Mouse (Mus musculus) limb, embryonic 11.5 days (tissue): ENCODE results near the gene Senp1. TPM values are rescaled to one million over a fixed set of nuclear protein-coding genes. Genes with fewer than 3 reads are reported as not detected.
A peak's percentile ranks its signal among the peaks of the same experiment; 100 is the strongest.

Experiments used
- ATAC-seq: fragments of 200-750 bp; cut with Nextera tagmentation; 2 replicates; pipeline ENCODE4 v1.8.0; 2017; ENCODE audit warnings: low read depth; ENCODE audit not compliant: insufficient number of reproducible peaks, low FRiP score, low TSS enrichment
- DNase-seq: peaks from one replicate; pipeline ENCODE4 v3.0.0-alpha.2; 2015; ENCODE audit warnings: low spot score
- H3K27ac ChIP-seq: fragments of 300-500 bp; sonication (generic); replicated peaks from 2 replicates; pipeline ENCODE4 v1.5.1; 2014; ENCODE audit warnings: low read depth, mild to moderate bottlenecking, low read length
- H3K27me3 ChIP-seq: fragments of 300-500 bp; sonication (generic); 2 replicates; pipeline ENCODE4 v1.6.1; 2014; ENCODE audit warnings: mild to moderate bottlenecking, low read length, mixed read lengths; ENCODE audit not compliant: control insufficient read depth, insufficient read depth
- H3K36me3 ChIP-seq: fragments of 300-500 bp; sonication (generic); 2 replicates; pipeline ENCODE4 v1.6.1; 2014; ENCODE audit warnings: mild to moderate bottlenecking, low read length, moderate library complexity, mixed read lengths; ENCODE audit not compliant: control insufficient read depth, insufficient read depth
- H3K4me1 ChIP-seq: fragments of 300-500 bp; sonication (generic); 2 replicates; pipeline ENCODE4 v1.6.1; 2014; ENCODE audit warnings: low read length, mixed read lengths; ENCODE audit not compliant: control insufficient read depth, insufficient read depth
- H3K4me2 ChIP-seq: fragments of 300-500 bp; sonication (generic); 2 replicates; pipeline ENCODE4 v1.6.1; 2014; ENCODE audit warnings: low read depth, mild to moderate bottlenecking, moderate library complexity; ENCODE audit not compliant: severe bottlenecking
- H3K4me3 ChIP-seq: fragments of 300-500 bp; sonication (generic); 2 replicates; pipeline ENCODE4 v1.5.1; 2014; ENCODE audit warnings: low read depth, low read length
- H3K9ac ChIP-seq: fragments of 300-500 bp; sonication (generic); 2 replicates; pipeline ENCODE4 v1.6.1; 2014; ENCODE audit warnings: mild to moderate bottlenecking, low read length
- H3K9me3 ChIP-seq: fragments of 300-500 bp; sonication (generic); 2 replicates; pipeline ENCODE4 v1.6.1; 2016; ENCODE audit warnings: low read length; ENCODE audit not compliant: control insufficient read depth
- WGBS: fragments of 180-500 bp; shearing (Covaris S2); extraction: QIAGEN DNeasy Blood & Tissue Kit; methylation state at CpG from one replicate; pipeline ENCODE4 v1.1.7; 2014; 5-methylcytosine and 5-hydroxymethylcytosine counted together
- polyA plus RNA-seq: library from polyadenylated mRNA; unstranded; fragments of >200 nt; fragmentation: Nextera tagmentation; extraction: Ambion mirVana; gene quantifications from 2 replicates; pipeline ENCODE4 v1.2.1, GENCODE M21; 2014

Senp1 gene
- polyA plus RNA-seq, 1 experiment from 2014 or later, result 50.9 TPM

DNA sequence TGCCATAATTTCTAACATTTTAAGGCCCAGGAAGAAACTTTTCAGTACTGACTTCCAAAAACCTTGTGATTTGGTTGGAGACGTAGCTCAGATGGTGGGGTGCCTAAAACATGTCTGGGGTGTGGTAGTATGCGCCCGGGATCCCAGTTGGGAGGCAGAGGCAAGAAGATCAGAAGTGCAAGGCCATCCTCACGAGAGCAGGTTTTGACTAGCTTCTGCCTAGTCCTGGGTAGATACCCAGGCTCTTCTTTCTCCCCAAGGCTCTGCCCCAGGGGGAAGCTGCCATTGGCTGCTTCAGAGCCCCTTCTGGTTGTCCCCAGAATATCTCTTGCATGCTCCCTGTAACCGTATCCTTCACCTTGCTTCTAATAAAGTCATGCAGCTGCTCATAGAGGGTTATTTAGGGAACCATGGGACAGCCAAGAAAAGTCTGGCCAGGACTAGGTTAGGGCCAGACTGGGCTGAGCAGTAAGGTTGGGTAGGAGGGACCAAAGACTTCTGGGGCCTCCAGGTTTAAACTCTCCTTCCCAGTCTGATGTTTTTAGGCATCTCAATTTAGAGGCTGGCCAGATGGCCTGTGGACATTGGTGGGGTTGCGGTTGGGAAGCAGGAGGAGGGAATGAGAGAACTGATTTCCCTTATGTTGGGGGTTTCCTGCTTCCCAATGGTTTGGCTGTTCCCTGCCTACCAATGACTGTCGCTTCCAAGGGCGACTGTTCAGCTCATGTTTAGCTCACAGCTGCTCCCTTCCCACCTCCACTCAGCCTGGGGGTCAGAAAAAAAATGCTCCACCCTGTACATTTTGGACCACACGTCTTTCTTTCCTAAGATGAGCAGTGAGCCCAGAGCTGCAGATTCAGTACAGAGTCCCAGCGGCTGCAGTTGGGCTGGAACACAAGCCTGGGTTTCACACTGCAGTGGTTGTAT, 21.6 kb upstream of the Senp1 start:
- H3K9ac ChIP-seq, result no peak overlapping the region; the same call in 1 of the 2 replicates
- H3K4me2 ChIP-seq, result no peak overlapping the region
- H3K4me1 ChIP-seq, result no peaks in the 10 kb centered on the region
- no peak for DNase-seq
- H3K36me3 ChIP-seq, result peaks cover 4% of the 10 kb centered on the region; the same call in 1 of the 2 replicates
- no peak overlapping the region for H3K4me3 ChIP-seq
- 86% methylated on average over 10 of the region's 10 CpGs for WGBS
- no peaks in the 10 kb centered on the region for H3K27me3 ChIP-seq
- H3K27ac ChIP-seq, result no peak overlapping the region
- H3K9me3 ChIP-seq, result no peaks in the 10 kb centered on the region
- ATAC-seq, result no peak

DNA sequence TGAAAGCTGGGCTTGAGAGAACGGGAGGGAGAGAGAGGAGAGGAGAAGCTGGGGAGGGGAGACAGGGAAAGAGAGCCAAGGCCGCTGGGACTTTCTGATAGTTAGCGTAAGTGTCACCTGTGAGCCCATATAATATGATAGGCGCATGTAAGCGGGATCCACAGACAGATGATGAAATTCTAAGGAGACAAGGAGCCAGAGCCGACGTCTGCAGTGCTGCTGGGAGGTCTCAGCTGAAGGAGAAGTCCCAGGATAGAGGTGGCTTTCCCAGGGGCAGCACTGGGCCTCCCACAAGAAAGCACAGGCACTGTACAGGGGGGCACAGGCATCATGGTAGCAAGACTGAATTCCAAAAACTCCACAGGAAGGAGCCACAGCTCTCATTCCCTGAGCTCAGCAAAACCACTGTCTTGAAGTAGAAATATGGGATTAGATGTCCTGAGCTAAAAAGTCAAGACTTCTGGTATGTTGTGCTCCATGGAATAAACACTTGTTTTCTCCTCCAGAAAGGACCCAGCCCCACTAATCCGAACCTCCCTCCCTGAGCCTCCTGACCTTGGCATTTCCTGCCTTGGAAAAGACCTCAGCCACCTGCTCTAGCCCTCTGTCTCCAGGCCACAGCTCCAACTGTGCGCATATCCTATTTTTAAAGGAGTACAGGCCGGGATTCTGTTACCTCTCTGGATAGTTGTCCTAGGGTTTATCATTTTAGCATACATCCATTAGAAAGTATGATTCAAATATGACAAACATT, 20.7 kb upstream of the Senp1 start:
- WGBS, result 83% methylated on average over 10 of the region's 10 CpGs

DNA sequence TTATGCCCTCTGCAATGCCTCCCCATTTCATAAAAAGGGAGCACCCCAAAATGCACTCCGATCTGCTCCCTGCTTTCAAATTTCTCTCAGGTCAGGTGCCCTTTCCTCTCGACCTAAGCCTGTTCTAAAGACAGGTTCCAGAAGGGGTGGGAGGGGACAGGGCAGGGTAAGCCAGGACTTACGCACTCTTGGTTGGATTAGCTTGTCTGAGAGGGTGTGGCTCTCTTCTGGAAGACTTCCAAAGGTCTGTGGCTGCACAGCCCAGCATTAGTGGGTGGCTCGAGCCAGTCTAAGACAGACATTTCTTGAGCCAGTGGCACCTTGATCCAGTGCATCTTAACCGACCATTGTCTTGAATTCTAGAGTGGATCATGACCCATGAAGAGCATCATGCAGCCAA, 18.2 kb upstream of the Senp1 start:
- WGBS, result 79% methylated on average over 5 of the region's 5 CpGs
- no peaks in the 10 kb centered on the region for H3K4me1 ChIP-seq
- ATAC-seq (no peak), DNase-seq (no peak)
- H3K4me3 ChIP-seq, result no peak overlapping the region
- no peak overlapping the region for H3K9ac ChIP-seq
- no peaks in the 10 kb centered on the region for H3K9me3 ChIP-seq
- H3K4me2 ChIP-seq, result no peak overlapping the region
- peaks cover 2% of the 10 kb centered on the region; the same call in 1 of the 2 replicates for H3K36me3 ChIP-seq
- H3K27me3 ChIP-seq, result no peaks in the 10 kb centered on the region
- no peak overlapping the region for H3K27ac ChIP-seq

More for the DNA sequence above, 20.7 kb upstream of the Senp1 start:
- H3K27ac ChIP-seq, result no peak overlapping the region
- H3K9ac ChIP-seq, result no peak overlapping the region
- H3K9me3 ChIP-seq, result no peaks in the 10 kb centered on the region
- H3K36me3 ChIP-seq, result peaks cover 4% of the 10 kb centered on the region; the same call in 1 of the 2 replicates
- ATAC-seq (no peak), DNase-seq (no peak)
- no peaks in the 10 kb centered on the region for H3K27me3 ChIP-seq
- no peaks in the 10 kb centered on the region for H3K4me1 ChIP-seq
- H3K4me2 ChIP-seq, result no peak overlapping the region
- no peak overlapping the region for H3K4me3 ChIP-seq

DNA sequence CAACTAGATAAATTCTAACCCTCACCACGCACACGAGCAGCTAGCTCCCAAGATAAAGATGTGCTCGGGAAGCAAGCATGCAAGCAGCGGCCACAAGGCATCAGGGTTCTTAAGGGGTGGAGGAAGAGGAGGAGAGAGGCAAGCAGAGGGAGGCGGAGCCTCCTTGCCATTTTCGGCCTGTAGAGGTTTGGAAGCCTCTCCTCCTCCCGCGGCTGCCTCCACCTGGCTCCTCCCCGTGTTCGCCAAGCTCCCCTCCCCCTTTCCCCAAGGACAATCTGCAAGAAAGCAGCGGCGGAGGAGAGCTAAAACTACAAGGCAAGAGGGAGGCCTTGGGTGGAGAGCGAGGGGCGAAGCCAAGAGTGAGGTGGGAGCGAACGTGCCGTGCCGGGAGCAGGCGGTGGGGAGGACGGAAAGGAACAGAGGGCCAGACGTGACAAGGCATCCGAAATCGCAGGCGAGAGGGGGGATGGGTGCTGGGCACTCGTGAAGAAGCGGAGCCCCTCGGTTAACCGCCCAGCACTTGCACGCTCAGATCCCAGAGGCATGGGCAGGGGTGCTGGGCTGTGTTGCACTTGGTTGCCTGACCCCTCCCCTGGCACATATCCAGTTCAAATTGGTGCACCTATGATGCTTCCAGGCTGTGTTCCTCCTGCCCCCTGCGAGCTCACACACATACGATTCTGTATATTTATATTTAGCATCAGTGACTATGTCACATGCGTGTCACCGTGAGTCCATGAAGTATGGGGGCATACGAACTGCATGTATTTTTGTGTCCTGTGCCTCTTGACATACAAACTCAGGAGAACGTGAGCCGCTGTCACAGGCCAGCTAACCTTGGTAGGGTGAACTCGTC, 15.0 kb upstream of the Senp1 start:
- peak overlapping the region; percentile 72; the same call in 1 of the 2 replicates for H3K27ac ChIP-seq
- ATAC-seq, result peak; percentile 91
- H3K9me3 ChIP-seq, result no peaks in the 10 kb centered on the region
- H3K4me2 ChIP-seq, result peak overlapping the region; percentile 84
- H3K36me3 ChIP-seq, result no peaks in the 10 kb centered on the region
- H3K9ac ChIP-seq, result peak overlapping the region; percentile 83
- peak overlapping the region; percentile 74 for H3K4me3 ChIP-seq
- no peaks in the 10 kb centered on the region for H3K27me3 ChIP-seq
- WGBS, result 5% methylated on average over 37 of the region's 37 CpGs
- no peaks in the 10 kb centered on the region for H3K4me1 ChIP-seq
- peak; percentile 86 for DNase-seq

DNA sequence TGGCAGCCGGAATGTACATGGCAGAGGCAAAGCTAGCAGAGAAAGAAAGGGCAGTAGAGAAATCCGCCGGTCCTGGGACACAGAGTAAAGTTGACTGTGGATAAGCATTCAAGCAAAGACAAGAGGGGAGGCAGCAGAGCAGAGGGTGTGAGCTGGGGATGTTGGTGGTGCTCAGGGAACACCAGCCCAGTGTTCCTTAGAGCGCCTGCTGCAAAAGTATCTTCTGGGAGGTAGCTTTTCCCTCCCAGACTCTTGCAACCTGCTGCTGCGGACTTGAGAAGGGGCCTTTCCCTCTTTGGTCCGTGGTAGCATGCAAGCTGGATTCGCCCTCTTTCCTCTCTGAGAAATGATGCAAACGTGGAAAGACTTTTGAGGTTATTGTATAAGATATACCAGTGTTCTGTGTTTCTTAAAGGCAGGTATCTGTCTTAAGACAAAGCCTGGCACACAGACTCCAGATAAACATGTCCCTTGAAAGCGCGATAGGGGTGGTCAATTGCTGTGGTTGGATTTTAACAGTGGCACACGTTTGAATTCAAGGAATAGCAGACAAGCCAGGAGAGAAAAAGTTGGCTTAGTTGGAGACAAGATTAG, 14.3 kb upstream of the Senp1 start:
- no peak overlapping the region for H3K27ac ChIP-seq
- DNase-seq (peak; percentile 23), ATAC-seq (0 out of 2 replicates have a peak, but pooled peaks have one; percentile 1)

DNA sequence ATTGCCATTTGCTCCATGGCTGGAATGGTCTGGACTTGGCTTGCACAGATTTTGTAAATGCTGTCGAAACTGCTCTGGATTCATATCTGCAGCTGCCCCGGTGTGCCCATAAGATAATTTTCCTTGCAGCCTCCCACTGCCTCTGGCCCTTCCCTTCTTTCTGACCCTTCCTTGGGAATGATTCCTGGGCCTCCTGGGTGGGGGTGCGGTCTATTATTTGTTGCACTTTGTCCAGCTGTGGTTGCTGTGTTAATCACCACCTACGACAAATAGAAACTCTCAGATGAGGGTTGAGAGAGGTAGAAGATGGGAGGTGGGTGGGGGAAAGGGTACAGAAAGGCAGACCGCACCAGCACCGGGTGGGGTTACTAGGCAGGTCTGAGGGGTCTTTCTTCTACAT, 13.7 kb upstream of the Senp1 start:
- H3K9ac ChIP-seq, result no peak overlapping the region
- ATAC-seq (no peak), DNase-seq (no peak)
- H3K4me1 ChIP-seq, result no peaks in the 10 kb centered on the region
- H3K27me3 ChIP-seq, result no peaks in the 10 kb centered on the region
- H3K9me3 ChIP-seq, result no peaks in the 10 kb centered on the region
- no peaks in the 10 kb centered on the region for H3K36me3 ChIP-seq
- no peak overlapping the region for H3K4me3 ChIP-seq
- H3K4me2 ChIP-seq, result no peak overlapping the region
- no peak overlapping the region for H3K27ac ChIP-seq
- WGBS, result 91% methylated on average over 6 of the region's 6 CpGs

More for the DNA sequence above, 14.3 kb upstream of the Senp1 start:
- peak overlapping the region; percentile 43; the same call in 1 of the 2 replicates for H3K9ac ChIP-seq
- H3K4me2 ChIP-seq, result peak overlapping the region; percentile 84
- no peaks in the 10 kb centered on the region for H3K4me1 ChIP-seq
- H3K4me3 ChIP-seq, result peak overlapping the region; percentile 74
- H3K36me3 ChIP-seq, result no peaks in the 10 kb centered on the region
- H3K27me3 ChIP-seq, result no peaks in the 10 kb centered on the region
- WGBS, result 42% methylated on average over 11 of the region's 11 CpGs
- no peaks in the 10 kb centered on the region for H3K9me3 ChIP-seq

DNA sequence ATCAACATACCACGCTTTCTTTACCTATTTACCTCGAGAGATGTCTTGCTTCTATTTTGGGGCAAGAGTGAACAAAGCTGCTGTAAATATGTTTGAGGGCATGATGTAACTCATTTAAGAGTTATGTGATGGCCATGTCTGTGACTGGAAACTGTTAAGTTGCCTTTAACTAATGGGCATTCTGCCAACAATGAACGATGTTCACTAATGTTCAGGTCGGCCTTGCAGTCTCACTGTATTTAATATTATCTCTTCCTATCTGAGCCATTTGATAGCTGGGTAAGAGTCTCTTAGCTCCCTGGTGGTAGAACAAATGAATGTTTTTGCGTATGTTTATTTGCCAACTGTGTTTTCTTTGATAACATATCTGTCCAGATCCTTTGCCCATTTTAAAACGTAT, 13.0 kb upstream of the Senp1 start:
- Histone ChIP-seq H3K4me1 (no peaks in the 10 kb centered on the region), H3K36me3 (no peaks in the 10 kb centered on the region), H3K4me2 (no peak overlapping the region), H3K27me3 (no peaks in the 10 kb centered on the region), H3K4me3 (no peak overlapping the region), H3K27ac (no peak overlapping the region), H3K9ac (no peak overlapping the region), H3K9me3 (no peaks in the 10 kb centered on the region)
- WGBS, result 85% methylated on average over 6 of the region's 6 CpGs
- no peak for ATAC-seq
- no peak for DNase-seq
